Mouse (Mus musculus) fat pad, adult 2 months (tissue): ENCODE data around the gene Nckipsd.

Source experiments
- DNase-seq: peaks from one replicate; pipeline ENCODE4 v3.0.0-alpha.2; 2011; ENCODE audit warnings: low read depth, low spot score; ENCODE audit errors: extremely low read depth

Gene Nckipsd

GRCm38 (mm10) chr9:108842989-108843388, 34.8 kb downstream of the Nckipsd start:
- DNase-seq: no peak

- DNase-seq: no peak
These were observed 37.2 kb downstream of the Nckipsd start for GRCm38 (mm10) chr9:108845390-108845789.

DNA sequence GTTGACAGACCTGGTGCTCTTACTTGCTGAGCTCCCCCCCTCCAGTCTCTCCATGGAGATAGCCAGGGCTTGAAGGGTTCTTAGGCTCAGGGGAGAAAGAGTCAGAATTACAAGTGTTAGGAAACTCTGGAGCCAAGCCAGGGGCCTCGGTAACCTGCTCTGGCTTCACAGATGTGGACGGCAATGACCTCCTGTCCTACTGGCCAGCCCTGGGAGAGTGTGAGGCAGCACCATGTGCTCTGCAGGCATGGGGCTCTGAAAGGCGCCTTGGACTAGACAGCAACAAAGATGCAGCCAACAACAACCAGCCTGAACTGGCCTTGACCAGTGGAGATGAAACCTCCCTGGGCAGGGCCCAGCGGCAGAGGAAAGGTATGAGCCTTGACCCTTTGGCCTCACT, 39.2 kb downstream of the Nckipsd start:
- no peak for DNase-seq

DNA sequence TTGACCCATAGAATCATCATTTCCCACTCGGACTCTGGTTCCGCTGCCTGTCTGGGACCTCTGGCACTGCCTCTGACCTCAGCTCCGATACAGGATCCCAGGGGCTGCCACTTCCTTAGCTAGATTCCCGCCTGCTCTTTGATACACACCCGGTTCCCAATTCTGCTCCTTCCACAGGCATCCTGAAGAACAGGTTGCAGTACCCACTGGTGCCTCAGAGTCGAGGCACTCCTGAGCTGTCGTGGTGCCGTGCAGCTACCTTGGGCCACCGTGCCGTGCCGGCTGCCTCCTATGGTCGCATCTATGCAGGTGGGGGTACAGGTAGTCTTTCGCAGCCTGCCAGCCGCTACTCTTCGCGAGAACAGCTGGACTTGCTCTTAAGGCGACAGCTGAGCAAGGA, 40.3 kb downstream of the Nckipsd start:
- DNase-seq: no peak

GRCm38 (mm10) chr9:108852976-108853375, 44.8 kb downstream of the Nckipsd start, which contains the start of gene Slc26a6:
Slc26a6 (plus strand) TSS chr9:108853283.
- no peak for DNase-seq

DNA sequence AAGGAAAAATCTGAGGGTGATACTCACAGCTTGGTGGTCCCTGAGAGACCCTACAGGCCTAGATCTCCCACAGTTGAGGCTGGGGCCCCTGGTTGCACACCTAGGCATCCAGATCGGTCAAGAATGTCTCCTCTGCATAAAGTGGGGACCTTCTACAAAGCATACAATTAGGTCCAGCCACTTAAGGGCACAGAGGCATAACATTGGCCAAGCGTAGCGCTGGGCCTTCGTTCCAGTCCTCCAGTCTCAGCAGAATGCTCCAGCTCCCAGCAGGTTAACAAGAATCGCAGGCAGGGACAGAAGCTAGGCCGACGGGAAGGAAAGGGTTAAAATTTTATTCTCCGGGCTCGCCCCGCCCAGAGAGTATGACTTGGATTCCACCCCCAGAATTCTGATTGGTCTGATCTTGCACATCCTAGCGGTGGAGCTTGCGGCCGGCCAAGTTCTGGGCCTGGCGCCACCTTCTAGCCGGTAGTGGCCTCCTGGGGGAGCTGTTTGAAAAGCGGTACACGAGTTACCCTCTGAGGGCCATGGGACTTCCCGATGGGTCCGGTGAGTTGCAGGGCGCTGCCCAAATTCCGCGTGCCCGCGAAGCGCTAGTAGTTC, 45.6 kb downstream of the Nckipsd start:
- peak; percentile 67 for DNase-seq

DNA sequence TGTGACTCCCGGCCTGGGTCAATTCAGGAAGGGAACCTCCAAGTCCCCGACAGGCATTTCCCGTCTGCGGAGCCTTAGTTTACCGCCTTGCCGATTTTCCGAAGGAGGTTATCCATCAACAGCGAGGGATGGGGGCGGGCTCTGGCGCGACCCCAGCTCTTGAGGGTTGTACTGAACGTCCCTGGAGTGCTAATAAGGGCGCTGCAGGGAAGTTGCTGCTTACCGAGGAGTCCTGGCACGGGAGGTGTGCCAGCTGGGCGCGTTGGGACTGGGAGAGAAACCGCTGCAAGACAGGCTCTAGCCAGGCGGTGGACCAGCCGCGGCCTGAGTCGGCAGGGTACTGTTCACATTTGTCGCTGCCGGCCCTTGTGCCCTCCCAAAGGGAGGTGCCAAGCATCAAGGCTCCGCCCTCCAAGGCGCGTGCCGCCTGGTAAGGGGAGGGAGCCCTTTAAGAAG, 46.1 kb downstream of the Nckipsd start:
- no peak for DNase-seq

- no peak for DNase-seq
These were observed 47.2 kb downstream of the Nckipsd start for GRCm38 (mm10) chr9:108855335-108855734.

- no peak for DNase-seq
These were observed 50.8 kb downstream of the Nckipsd start for GRCm38 (mm10) chr9:108858792-108859527.
